15 mouse cellular contexts compared by ENCODE assay signal in genomic region chr7:131556116-131556515, GRCm38 (mm10). TPM values are rescaled to one million over a fixed set of nuclear protein-coding genes. Genes with fewer than 3 reads are reported as not detected.
DNase-seq lines count a peak whose midpoint lies in the region; ATAC-seq and TF ChIP-seq lines count a peak whose summit lies in the region.
"Had no signal": no experiment of that assay in that cellular context is flagged by ENCODE, and none has a peak within 500 bp of the region (broad histone marks: within the 10 kb centered on the region; RNA-seq: fewer than 3 reads in every experiment).

No protein-coding gene starts in this region.

- DNase-seq in heart, adult 9 months (ENCODE audit: low spot score in 2 of 2): no peak
- DNase-seq in embryonic facial prominence, embryonic 11.5 days (ENCODE audit: low spot score): peak; percentile 21
- DNase-seq in adrenal gland, adult 18-20 months (ENCODE audit: low spot score in 2 of 2): no peak
- no peak for DNase-seq in ovary, adult 18-20 months (ENCODE audit: low spot score)
- no peak for DNase-seq in spleen, postnatal 14 days (ENCODE audit: low spot score in 2 of 2)
- DNase-seq: liver; right cerebral cortex, postnatal 4 days had no signal

- H3K4me1 ChIP-seq in heart, embryonic 15.5 days (replicated peaks): peaks cover 30% of the 10 kb centered on the region
- H3K4me1 ChIP-seq in E14TG2a.4 (replicated peaks; ENCODE audit: low read depth, low read length): peaks cover 62% of the 10 kb centered on the region
- peaks cover 8% of the 10 kb centered on the region for H3K4me1 ChIP-seq in embryonic facial prominence, embryonic 11.5 days (ENCODE audit: control insufficient read depth, insufficient read depth, low read length)
- peaks cover 30% of the 10 kb centered on the region for H3K4me1 ChIP-seq in limb, embryonic 12.5 days (replicated peaks)

- no peaks in the 10 kb centered on the region for H3K9me3 ChIP-seq in heart, embryonic 15.5 days (replicated peaks)
- no peaks in the 10 kb centered on the region for H3K9me3 ChIP-seq in E14TG2a.4 (ENCODE audit: low read length)
- H3K9me3 ChIP-seq in embryonic facial prominence, embryonic 11.5 days (replicated peaks; ENCODE audit: control insufficient read depth, low read length): no peaks in the 10 kb centered on the region
- H3K9me3 ChIP-seq in limb, embryonic 12.5 days: no peaks in the 10 kb centered on the region
- H3K9me3 ChIP-seq: hindbrain, embryonic 15.5 days had no signal

- no peak for TF ChIP-seq CTCF in E14TG2a.4 (conservative IDR thresholded peaks at IDR 0.05; ENCODE audit: low read length)

- no peak overlapping the region; the same call in 1 of the 2 replicates for H3K4me2 ChIP-seq in heart, embryonic 15.5 days
- no peak overlapping the region for H3K4me2 ChIP-seq in embryonic facial prominence, embryonic 11.5 days (ENCODE audit: low read depth, low read length)
- H3K4me2 ChIP-seq in limb, embryonic 12.5 days: no peak overlapping the region

- H3K4me3 ChIP-seq in heart, embryonic 15.5 days: peak overlapping the region; percentile 32
- peak overlapping the region; percentile 72 for H3K4me3 ChIP-seq in E14TG2a.4 (replicated peaks; ENCODE audit: low read length)
- H3K4me3 ChIP-seq in embryonic facial prominence, embryonic 11.5 days (ENCODE audit: low read depth, low read length): 0 out of 2 replicates have a peak overlapping the region, but pooled peaks have one; percentile 8
- H3K4me3 ChIP-seq in limb, embryonic 12.5 days (replicated peaks): 0 out of 2 replicates have a peak overlapping the region, but pooled peaks have one; percentile 13

- no peak overlapping the region for H3K9ac ChIP-seq in heart, embryonic 15.5 days
- no peak overlapping the region for H3K9ac ChIP-seq in embryonic facial prominence, embryonic 11.5 days (replicated peaks; ENCODE audit: low read length)
- no peak overlapping the region for H3K9ac ChIP-seq in limb, embryonic 12.5 days (replicated peaks)
- H3K9ac ChIP-seq: hindbrain, embryonic 15.5 days had no signal

- no peaks in the 10 kb centered on the region for H3K36me3 ChIP-seq in heart, embryonic 15.5 days
- peaks cover 2% of the 10 kb centered on the region; the same call in 1 of the 2 replicates for H3K36me3 ChIP-seq in E14TG2a.4 (ENCODE audit: insufficient read depth, low read length)
- H3K36me3 ChIP-seq in embryonic facial prominence, embryonic 11.5 days (replicated peaks; ENCODE audit: control insufficient read depth, insufficient read depth, low read depth, low read length): no peaks in the 10 kb centered on the region
- no peaks in the 10 kb centered on the region for H3K36me3 ChIP-seq in limb, embryonic 12.5 days
- H3K36me3 ChIP-seq: hindbrain, embryonic 15.5 days had no signal

- H3K27me3 ChIP-seq in heart, embryonic 15.5 days: peaks cover 81% of the 10 kb centered on the region
- peaks cover 73% of the 10 kb centered on the region for H3K27me3 ChIP-seq in E14TG2a.4 (ENCODE audit: insufficient read depth, low read length)
- H3K27me3 ChIP-seq in embryonic facial prominence, embryonic 11.5 days (ENCODE audit: control insufficient read depth, insufficient read depth, low read length): peaks cover 67% of the 10 kb centered on the region
- H3K27me3 ChIP-seq in limb, embryonic 12.5 days: peaks cover 77% of the 10 kb centered on the region

- WGBS in heart, embryonic 15.5 days: 3% methylated on average over 9 of the region's 9 CpGs
- WGBS in embryonic facial prominence, embryonic 11.5 days: 0% methylated on average over 9 of the region's 9 CpGs
- 2% methylated on average over 9 of the region's 9 CpGs for WGBS in limb, embryonic 12.5 days

- ATAC-seq in heart, embryonic 15.5 days (replicated peaks; ENCODE audit: insufficient number of reproducible peaks, insufficient read depth, low FRiP score, low read depth): no peak
- ATAC-seq in embryonic facial prominence, embryonic 11.5 days (replicated peaks; ENCODE audit: insufficient number of reproducible peaks, low FRiP score, low TSS enrichment, low read depth): no peak
- no peak for ATAC-seq in limb, embryonic 12.5 days (ENCODE audit: insufficient number of reproducible peaks, insufficient read depth, low FRiP score, low TSS enrichment, low read depth)

- H3K27ac ChIP-seq in heart, embryonic 15.5 days: no peak overlapping the region
- no peak overlapping the region for H3K27ac ChIP-seq in embryonic facial prominence, embryonic 11.5 days (replicated peaks; ENCODE audit: low read depth, low read length)
- no peak overlapping the region for H3K27ac ChIP-seq in limb, embryonic 12.5 days
- H3K27ac ChIP-seq: hindbrain, embryonic 15.5 days; layer of hippocampus, adult 2 months; macrophage had no signal

RNA-seq across cellular contexts. Expression of gene Bub3, which starts 3.9 kb away (rescaled TPM):
- 111 and 135 TPM in 2 replicates for polyA plus RNA-seq in heart, embryonic 15.5 days (2015; fragmentation: Nextera tagmentation; extraction: Ambion mirVana)
- 279 and 281 TPM in 2 replicates for polyA plus RNA-seq in embryonic facial prominence, embryonic 11.5 days (2014; fragmentation: Nextera tagmentation; extraction: Ambion mirVana)
- polyA plus RNA-seq in limb, embryonic 12.5 days (2016; fragmentation: Nextera tagmentation; extraction: Ambion mirVana): 250 and 258 TPM in 2 replicates
- 10 to 100 TPM; 57.0 to 69.0 TPM for total RNA-seq in adrenal gland, adult 18-20 months (2021)

RNA-seq across cellular contexts. Expression of gene Hmx2, which starts 7.5 kb away (rescaled TPM):
- 0.09 TPM in 1 of 2 replicates, not detected in the other for polyA plus RNA-seq in heart, embryonic 15.5 days (2015; fragmentation: Nextera tagmentation; extraction: Ambion mirVana)
- polyA plus RNA-seq in embryonic facial prominence, embryonic 11.5 days (2014; fragmentation: Nextera tagmentation; extraction: Ambion mirVana): 0.21 and 0.36 TPM in 2 replicates
- not detected in 2 replicates for polyA plus RNA-seq in limb, embryonic 12.5 days (2016; fragmentation: Nextera tagmentation; extraction: Ambion mirVana)
- not detected for total RNA-seq in adrenal gland, adult 18-20 months (2021)
- total RNA-seq: layer of hippocampus, adult 2 months had no signal
- polyA plus RNA-seq: frontal cortex, adult 2 months; macrophage had no signal

RNA-seq across cellular contexts. Expression of gene Hmx3, which starts 13.4 kb away (rescaled TPM):
- polyA plus RNA-seq in heart, embryonic 15.5 days (2015; fragmentation: Nextera tagmentation; extraction: Ambion mirVana): not detected in 2 replicates
- polyA plus RNA-seq in embryonic facial prominence, embryonic 11.5 days (2014; fragmentation: Nextera tagmentation; extraction: Ambion mirVana): 0.20 TPM in 1 of 2 replicates, not detected in the other
- not detected in 2 replicates for polyA plus RNA-seq in limb, embryonic 12.5 days (2016; fragmentation: Nextera tagmentation; extraction: Ambion mirVana)
- not detected for total RNA-seq in adrenal gland, adult 18-20 months (2021)
- total RNA-seq: ES-E14; layer of hippocampus, adult 2 months had no signal
- polyA plus RNA-seq: frontal cortex, adult 2 months; macrophage had no signal

Comparison
In these comparisons a context has a peak if more than half of its experiments do, and no peak if none do; other contexts are left out.
1. H3K4me3 ChIP-seq: peak in every context shown above with its lines; median percentile 72 in E14TG2a.4; 32 in heart, embryonic 15.5 days; 13 in limb, embryonic 12.5 days; 8 in embryonic facial prominence, embryonic 11.5 days.